Mouse (Mus musculus) B cell, adult 62 days (primary cell): ENCODE data around the gene Slc22a8. TPM values are rescaled to one million over a fixed set of nuclear protein-coding genes. Genes with fewer than 3 reads are reported as not detected.

Experiments used
- total RNA-seq: library from RNA; stranded (reverse); gene quantifications from 4 replicates; pipeline ENCODE4 v1.2.4, GENCODE M21; 2023

Gene Slc22a8
- not detected in 4 replicates for total RNA-seq

GRCm38 (mm10) chr19:8590954-8591353 lies at the start of gene Slc22a8:
Gene Slc22a8, plus strand, starts transcription at chr19:8591254.

GRCm38 (mm10) chr19:8617904-8618303 lies 26.9 kb downstream of the Slc22a8 start, which contains the start of gene Slc22a6:
Gene Slc22a6, plus strand, starts transcription at chr19:8618039.

Other genes starting within 250 kb of the Slc22a8 start
- gene Slc22a30, start 186.1 kb upstream of the Slc22a8 start, total RNA-seq, result not detected in 4 replicates
- not detected in 4 replicates for gene Slc22a6, start 26.8 kb downstream of the Slc22a8 start, total RNA-seq
- not detected in 4 replicates for gene Chrm1, start 72.5 kb downstream of the Slc22a8 start, total RNA-seq
- gene Slc3a2, start 132.1 kb downstream of the Slc22a8 start, total RNA-seq, result 230 to 247 TPM (median 235 TPM) in 4 replicates
- 62.8 to 83.7 TPM (median 79.5 TPM) in 4 replicates for gene Wdr74, start 144.6 kb downstream of the Slc22a8 start, total RNA-seq
- 3.0 to 7.4 TPM (median 4.7 TPM) in 4 replicates for gene 1700092M07Rik, start 149.5 kb downstream of the Slc22a8 start, total RNA-seq
- 237 to 245 TPM (median 241 TPM) in 4 replicates for gene Stx5a, start 150.2 kb downstream of the Slc22a8 start, total RNA-seq
- 377 to 393 TPM (median 389 TPM) in 4 replicates for gene Nxf1, start 165.8 kb downstream of the Slc22a8 start, total RNA-seq
- 26.2 to 31.3 TPM (median 28.9 TPM) in 4 replicates for gene Tmem223, start 179.7 kb downstream of the Slc22a8 start, total RNA-seq
- gene Tmem179b, start 183.2 kb downstream of the Slc22a8 start, total RNA-seq, result 63.6 to 73.3 TPM (median 71.5 TPM) in 4 replicates
- gene Taf6l, start 195.2 kb downstream of the Slc22a8 start, total RNA-seq, result 20.5 to 27.0 TPM (median 24.5 TPM) in 4 replicates
- 58.1 to 65.7 TPM (median 60.7 TPM) in 4 replicates for gene Polr2g, start 207.3 kb downstream of the Slc22a8 start, total RNA-seq
- 1.3 to 2.0 TPM (median 1.6 TPM) in 4 replicates for gene Zbtb3, start 211.3 kb downstream of the Slc22a8 start, total RNA-seq
- 28.9 to 33.7 TPM (median 30.1 TPM) in 4 replicates for gene Ttc9c, start 228.1 kb downstream of the Slc22a8 start, total RNA-seq
- 104 to 114 TPM (median 109 TPM) in 4 replicates for gene Hnrnpul2, start 228.8 kb downstream of the Slc22a8 start, total RNA-seq
- 6.4 to 30.3 TPM (median 16.5 TPM) in 4 replicates for gene AC129217.1, start 238.5 kb downstream of the Slc22a8 start, total RNA-seq
- 45.4 to 52.9 TPM (median 48.9 TPM) in 4 replicates for gene Bscl2, start 246.2 kb downstream of the Slc22a8 start, total RNA-seq
- gene Gng3, start 247.9 kb downstream of the Slc22a8 start, total RNA-seq, result not detected in 4 replicates